Mouse (Mus musculus) MEL (cell line): ENCODE results near the gene Cpne8. TPM values are rescaled to one million over a fixed set of nuclear protein-coding genes. Genes with fewer than 3 reads are reported as not detected.

Experiments
- DNase-seq: peaks from one replicate; pipeline ENCODE4 v3.0.0; 2011; ENCODE audit warnings: low read depth, low spot score
- H3K27ac ChIP-seq: 2 replicates; pipeline ENCODE4 v1.5.1; 2012; ENCODE audit warnings: low read depth, mild to moderate bottlenecking, control low read depth, low read length, moderate library complexity; ENCODE audit not compliant: control insufficient read depth
- H3K27me3 ChIP-seq, 2 experiments: fragments of 150-350 bp in 1 of 2; sonication (generic) in 1 of 2; 2 replicates each; pipeline ENCODE4 v1.6.1; 2012; ENCODE audit warnings: low read length in 2 of 2, mild to moderate bottlenecking in 2 of 2, improper control_type of control experiment in 1 of 2, moderate library complexity in 1 of 2; ENCODE audit not compliant: insufficient read depth in 2 of 2, control insufficient read depth in 1 of 2
- H3K36me3 ChIP-seq, 2 experiments: 2 replicates each; pipeline ENCODE4 v1.6.1; 2012 to 2014; ENCODE audit warnings: low read length in 2 of 2, improper control_type of control experiment in 1 of 2, inconsistent platforms in 1 of 2, mild to moderate bottlenecking in 1 of 2; ENCODE audit not compliant: insufficient read depth in 2 of 2, control insufficient read depth in 1 of 2
- H3K4me1 ChIP-seq, 2 experiments: fragments of 150-350 bp in 1 of 2; sonication (generic) in 1 of 2; 2 replicates each; pipeline ENCODE4 v1.6.1; 2012; ENCODE audit warnings: low read length in 2 of 2, improper control_type of control experiment in 1 of 2, mild to moderate bottlenecking in 1 of 2; ENCODE audit not compliant: insufficient read depth in 2 of 2, control insufficient read depth in 1 of 2
- H3K4me3 ChIP-seq, 2 experiments: fragments of 150-350 bp in 1 of 2; sonication (generic) in 1 of 2; 2 replicates each; pipeline ENCODE4 v1.5.1; 2012; ENCODE audit warnings: low read depth in 2 of 2, low read length in 2 of 2, mild to moderate bottlenecking in 2 of 2, moderate library complexity in 2 of 2, control low read depth in 1 of 2, improper control_type of control experiment in 1 of 2; ENCODE audit not compliant: control insufficient read depth in 1 of 2, insufficient read depth in 1 of 2
- H3K79me2 ChIP-seq: 2 replicates; pipeline ENCODE4 v1.6.1; 2012; ENCODE audit warnings: mild to moderate bottlenecking, low read length, moderate library complexity; ENCODE audit not compliant: control insufficient read depth, poor library complexity, insufficient read depth
- H3K9ac ChIP-seq: 2 replicates; pipeline ENCODE4 v1.6.1; 2012; ENCODE audit warnings: low read depth, mild to moderate bottlenecking, control low read depth, low read length, moderate library complexity; ENCODE audit not compliant: control insufficient read depth, poor library complexity, severe bottlenecking
- H3K9me3 ChIP-seq: fragments of 150-350 bp; sonication (generic); replicated peaks from 2 replicates; pipeline ENCODE4 v1.6.1; 2012; ENCODE audit warnings: mild to moderate bottlenecking, low read length, improper control_type of control experiment, moderate library complexity; ENCODE audit not compliant: insufficient read depth
- CHD1 ChIP-seq: IDR thresholded peaks from 2 replicates; pipeline ENCODE4 v1.6.1; 2012; ENCODE audit warnings: low read depth, mild to moderate bottlenecking, inconsistent platforms, low read length, improper control_type of control experiment
- E2F4 ChIP-seq: IDR thresholded peaks from 2 replicates; pipeline ENCODE4 v1.6.1; 2011; ENCODE audit warnings: low read depth, low read length, improper control_type of control experiment, borderline replicate concordance
- ELF1 ChIP-seq: IDR thresholded peaks from 2 replicates; pipeline ENCODE4 v1.6.1; 2014; ENCODE audit warnings: low read depth, mild to moderate bottlenecking, inconsistent platforms, low read length, improper control_type of control experiment, moderate library complexity
- ETS1 ChIP-seq: IDR thresholded peaks from 2 replicates; pipeline ENCODE4 v1.6.1; 2012; ENCODE audit warnings: low read depth, mild to moderate bottlenecking, inconsistent platforms, low read length, improper control_type of control experiment, moderate library complexity
- GABPA ChIP-seq: IDR thresholded peaks from 2 replicates; pipeline ENCODE4 v1.6.1; 2012; ENCODE audit warnings: low read depth, mild to moderate bottlenecking, inconsistent platforms, low read length, improper control_type of control experiment, moderate library complexity
- GATA1 ChIP-seq: IDR thresholded peaks from 2 replicates; pipeline ENCODE4 v1.6.1; 2011; ENCODE audit warnings: low read depth, low read length, improper control_type of control experiment
- HCFC1 ChIP-seq: IDR thresholded peaks from 2 replicates; pipeline ENCODE4 v1.6.1; 2012; ENCODE audit warnings: low read depth, mild to moderate bottlenecking, inconsistent platforms, low read length, improper control_type of control experiment, moderate library complexity
- KAT2A ChIP-seq: conservative IDR thresholded peaks from 2 replicates; pipeline ENCODE4 v1.6.1; 2012; ENCODE audit warnings: low read depth, low read length, improper control_type of control experiment, inconsistent platforms
- MAX ChIP-seq: IDR thresholded peaks from 2 replicates; pipeline ENCODE4 v1.6.1; 2011; ENCODE audit warnings: low read length, improper control_type of control experiment
- MAZ ChIP-seq: IDR thresholded peaks from 2 replicates; pipeline ENCODE4 v1.6.1; 2012; ENCODE audit warnings: low read depth, mild to moderate bottlenecking, inconsistent platforms, low read length, improper control_type of control experiment
- MEF2A ChIP-seq: IDR thresholded peaks from 2 replicates; pipeline ENCODE4 v1.6.1; 2014; ENCODE audit warnings: low read depth, mild to moderate bottlenecking, inconsistent platforms, low read length, improper control_type of control experiment; ENCODE audit not compliant: poor library complexity, insufficient replicate concordance, severe bottlenecking; ENCODE audit errors: extremely low read depth
- MXI1 ChIP-seq: IDR thresholded peaks from 2 replicates; pipeline ENCODE4 v1.6.1; 2011; ENCODE audit warnings: mild to moderate bottlenecking, low read depth, low read length, improper control_type of control experiment
- MYB ChIP-seq: IDR thresholded peaks from 2 replicates; pipeline ENCODE4 v1.6.1; 2011; ENCODE audit warnings: mild to moderate bottlenecking, low read depth, low read length, improper control_type of control experiment
- MYC ChIP-seq: IDR thresholded peaks from 2 replicates; pipeline ENCODE4 v1.6.1; 2011; ENCODE audit warnings: low read depth, mild to moderate bottlenecking, low read length, improper control_type of control experiment, moderate library complexity
- POLR2A ChIP-seq, 2 experiments: IDR thresholded peaks; 2 replicates each; pipeline ENCODE4 v1.6.1; 2011 to 2012; ENCODE audit warnings: low read length in 2 of 2, mild to moderate bottlenecking in 2 of 2, control low read depth in 1 of 2, improper control_type of control experiment in 1 of 2, low read depth in 1 of 2, moderate library complexity in 1 of 2; ENCODE audit not compliant: control insufficient read depth in 1 of 2, insufficient read depth in 1 of 2, poor library complexity in 1 of 2
- POLR2AphosphoS2 ChIP-seq: IDR thresholded peaks from 2 replicates; pipeline ENCODE4 v1.6.1; 2011; ENCODE audit warnings: low read length, improper control_type of control experiment
- SMC3 ChIP-seq: IDR thresholded peaks from 2 replicates; pipeline ENCODE4 v1.6.1; 2011; ENCODE audit warnings: low read depth, low read length, improper control_type of control experiment
- TCF12 ChIP-seq: IDR thresholded peaks from 2 replicates; pipeline ENCODE4 v1.6.1; 2014; ENCODE audit warnings: low read depth, mild to moderate bottlenecking, inconsistent platforms, low read length, improper control_type of control experiment, moderate library complexity
- USF1 ChIP-seq: IDR thresholded peaks from 2 replicates; pipeline ENCODE4 v1.6.1; 2014; ENCODE audit warnings: low read depth, mild to moderate bottlenecking, inconsistent platforms, low read length, improper control_type of control experiment, moderate library complexity
- ZC3H11A ChIP-seq: IDR thresholded peaks from 2 replicates; pipeline ENCODE4 v1.6.1; 2012; ENCODE audit warnings: low read depth, mild to moderate bottlenecking, inconsistent platforms, low read length, improper control_type of control experiment
- polyA plus RNA-seq, 2 experiments: library from polyadenylated mRNA; stranded (reverse) in 1 of 2; unstranded in 1 of 2; fragments of >175 nt in 1 of 2; fragments of >200 nt in 1 of 2; gene quantifications; 2 replicates each; pipeline versions ENCODE4 v1.2.1 to v1.2.4; 2012; ENCODE audit warnings: low replicate concordance in 2 of 2, low read depth in 1 of 2; ENCODE audit not compliant: insufficient read length in 2 of 2, insufficient read depth in 1 of 2, missing spikeins in 1 of 2
- total RNA-seq: library from RNA; depleted of rRNA; stranded (reverse); fragments of 300-350 nt; gene quantifications from 2 replicates; pipeline ENCODE4 v1.2.3, GENCODE M21; 2012

The Cpne8 gene
- total and polyA plus RNA-seq, 3 experiments, result 18.5 to 50.4 TPM; not detected in 1

GRCm38 (mm10) chr15:90595592-90595991 lies 83.6 kb downstream of the Cpne8 start:
- H3K9me3 ChIP-seq, result no peaks in the 10 kb centered on the region
- TF ChIP-seq MXI1, result no peak
- no peak for TF ChIP-seq TCF12
- TF ChIP-seq E2F4, result no peak
- no peak for TF ChIP-seq ELF1
- no peak for TF ChIP-seq CHD1
- no peak for TF ChIP-seq GATA1
- TF ChIP-seq ETS1, result no peak
- TF ChIP-seq MYC, result no peak
- no peak for TF ChIP-seq POLR2AphosphoS2
- TF ChIP-seq USF1, result no peak
- TF ChIP-seq, all 39 proteins: peak for 0
- Histone ChIP-seq H3K36me3 (no peaks in the 10 kb centered on the region), H3K27me3 (no peaks in the 10 kb centered on the region), H3K79me2 (no peaks in the 10 kb centered on the region), H3K4me3 (no peak overlapping the region), H3K4me1 (no peaks in the 10 kb centered on the region), H3K9ac (no peak overlapping the region), H3K27ac (no peak overlapping the region)
- DNase-seq, result no peak

GRCm38 (mm10) chr15:90589587-90589986 lies 89.6 kb downstream of the Cpne8 start:
- Histone ChIP-seq H3K79me2 (no peaks in the 10 kb centered on the region), H3K27me3 (no peaks in the 10 kb centered on the region), H3K9ac (no peak overlapping the region), H3K9me3 (no peaks in the 10 kb centered on the region), H3K27ac (no peak overlapping the region), H3K36me3 (no peaks in the 10 kb centered on the region), H3K4me3 (no peak overlapping the region), H3K4me1 (no peaks in the 10 kb centered on the region)
- TF ChIP-seq MAX (no peak), MYC (no peak), SMC3 (no peak), MYB (no peak)
- DNase-seq, result no peak

- DNase-seq, result no peak
- no peak overlapping the region for H3K9ac ChIP-seq
- TF ChIP-seq GABPA, result no peak
- TF ChIP-seq MAZ, result no peak
- no peak for TF ChIP-seq MEF2A
- TF ChIP-seq HCFC1, result no peak
- TF ChIP-seq POLR2A (IDR thresholded peaks at IDR 0.05; ENCODE audit: control insufficient read depth in 1 of 2, insufficient read depth in 1 of 2, low read depth in 1 of 2, low read length in 2 of 2, poor library complexity in 1 of 2), result no peak
- no peak for TF ChIP-seq ELF1
- TF ChIP-seq ZC3H11A, result no peak
- TF ChIP-seq KAT2A, result no peak
- no peak for TF ChIP-seq ETS1
- H3K4me3 ChIP-seq, result no peak overlapping the region
- no peaks in the 10 kb centered on the region for H3K9me3 ChIP-seq
- H3K79me2 ChIP-seq, result no peaks in the 10 kb centered on the region
- no peaks in the 10 kb centered on the region for H3K27me3 ChIP-seq
- no peaks in the 10 kb centered on the region for H3K4me1 ChIP-seq
- H3K27ac ChIP-seq, result no peak overlapping the region
- no peaks in the 10 kb centered on the region for H3K36me3 ChIP-seq
These were observed 101.8 kb downstream of the Cpne8 start for GRCm38 (mm10) chr15:90577402-90577801.
